Mouse (Mus musculus): ENCODE measurements around the gene Olfr721-ps1.

The Olfr721-ps1 gene

DNA sequence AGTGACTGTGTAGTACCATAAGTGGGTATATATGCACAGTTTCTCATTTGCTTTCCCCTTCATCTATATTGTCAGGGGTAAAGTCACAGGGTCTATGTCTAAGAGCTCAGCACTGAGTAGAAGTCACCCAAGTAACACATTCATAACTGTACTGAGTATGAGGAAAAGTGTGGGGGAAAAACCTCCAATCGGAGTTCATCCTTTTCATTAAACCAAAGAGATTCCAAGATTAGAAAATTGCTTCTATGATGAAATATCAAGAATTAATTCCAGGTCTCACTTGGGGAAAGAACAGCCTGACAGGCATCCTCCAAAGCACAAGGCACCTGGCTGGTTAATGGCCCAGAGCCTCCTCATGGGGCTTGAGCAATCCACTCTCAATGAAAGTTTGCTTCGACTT is at the start of gene Olfr721-ps1:
Gene Olfr721-ps1, plus strand, starts transcription at position 301 of the 400 bp plus-strand sequence.
- no peak for DNase-seq (ENCODE audit: low spot score)

DNA sequence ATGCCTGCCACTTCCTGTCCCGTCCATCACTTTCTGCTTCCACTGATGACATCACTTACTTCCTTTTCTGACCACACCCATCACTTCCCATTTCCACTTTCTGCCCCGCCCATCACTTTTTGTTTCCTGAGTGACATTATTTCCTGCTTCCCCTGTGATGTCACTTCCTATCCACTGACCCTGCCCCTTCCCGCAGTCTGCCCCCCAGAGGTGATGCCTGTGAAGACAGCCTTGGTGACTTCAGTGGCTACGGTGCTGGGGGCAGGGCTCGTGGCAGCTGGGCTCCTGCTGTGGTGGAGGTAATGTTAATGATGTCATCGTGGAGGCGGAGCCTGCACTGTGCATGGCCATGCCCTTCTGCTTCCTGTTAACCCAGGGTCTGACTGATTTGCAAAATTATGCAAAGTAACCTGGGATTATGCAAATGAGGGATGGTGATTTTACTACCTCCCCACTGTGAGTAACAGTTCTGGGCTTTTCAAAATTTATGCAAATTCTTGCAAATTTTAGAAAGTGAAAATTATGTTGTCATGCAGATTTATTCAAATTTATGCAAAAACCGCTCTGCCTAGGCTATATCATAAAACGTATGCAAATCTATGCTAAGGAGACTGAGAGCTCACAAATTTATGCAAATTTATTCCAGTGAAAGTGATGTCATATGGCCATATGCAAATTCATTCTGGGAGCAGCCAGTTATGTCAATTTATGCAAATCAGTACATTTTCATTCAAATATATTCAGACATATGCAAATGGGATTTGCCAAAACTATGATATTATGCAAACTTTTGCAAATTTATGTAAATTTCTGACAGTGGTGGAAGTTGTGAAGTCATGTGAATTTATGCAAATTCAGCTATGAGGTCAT is 49.1 kb upstream of the Olfr721-ps1 start:
- DNase-seq (ENCODE audit: low spot score), result no peak

DNA sequence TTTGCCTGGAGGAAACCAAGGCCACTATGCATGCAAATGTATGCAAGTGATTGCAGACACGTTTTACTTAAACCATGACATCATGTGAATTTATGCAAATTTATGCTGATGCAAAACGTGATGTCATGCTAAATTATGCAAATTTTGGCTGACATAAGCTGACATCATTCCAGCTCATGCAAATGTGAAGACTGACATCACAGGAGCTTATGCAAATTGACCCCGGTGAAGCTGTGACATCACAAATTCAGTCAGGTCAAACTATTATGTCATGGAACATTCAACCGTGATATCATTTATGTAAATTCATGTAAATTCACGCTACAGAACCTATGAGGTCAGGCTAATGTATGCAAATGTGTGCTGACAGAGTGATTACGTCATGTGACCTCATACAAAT is 48.5 kb upstream of the Olfr721-ps1 start:
- no peak for DNase-seq (ENCODE audit: low spot score)

DNA sequence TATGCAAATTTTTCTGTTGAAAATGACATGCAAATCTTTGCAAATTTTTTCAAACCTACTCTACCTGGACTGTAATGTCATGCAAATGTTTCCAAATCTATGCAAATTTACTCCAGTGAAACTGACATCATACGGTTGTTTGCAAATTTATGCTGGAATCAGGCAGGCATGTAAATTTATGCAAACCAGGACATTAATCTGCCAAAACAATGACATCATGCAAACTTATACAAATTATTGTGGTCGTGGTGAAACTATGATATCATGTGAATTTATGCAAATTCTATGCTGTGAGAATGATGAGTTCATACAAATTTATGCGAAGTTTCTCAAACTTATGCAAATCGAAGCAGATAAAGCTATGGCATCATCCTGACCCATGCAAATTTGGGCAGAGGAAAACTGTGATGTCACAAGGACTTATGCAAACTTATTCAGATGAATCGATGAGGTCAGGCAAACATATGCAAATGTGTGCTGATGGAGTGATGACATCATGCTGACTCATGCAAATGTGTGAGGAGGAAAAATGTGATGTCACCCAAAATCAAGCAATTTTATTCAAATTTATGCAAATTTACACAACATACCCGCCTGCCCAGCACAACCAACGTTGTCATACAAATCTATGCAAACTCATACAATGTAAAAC is 47.9 kb upstream of the Olfr721-ps1 start:
- DNase-seq (ENCODE audit: low spot score), result no peak

DNA sequence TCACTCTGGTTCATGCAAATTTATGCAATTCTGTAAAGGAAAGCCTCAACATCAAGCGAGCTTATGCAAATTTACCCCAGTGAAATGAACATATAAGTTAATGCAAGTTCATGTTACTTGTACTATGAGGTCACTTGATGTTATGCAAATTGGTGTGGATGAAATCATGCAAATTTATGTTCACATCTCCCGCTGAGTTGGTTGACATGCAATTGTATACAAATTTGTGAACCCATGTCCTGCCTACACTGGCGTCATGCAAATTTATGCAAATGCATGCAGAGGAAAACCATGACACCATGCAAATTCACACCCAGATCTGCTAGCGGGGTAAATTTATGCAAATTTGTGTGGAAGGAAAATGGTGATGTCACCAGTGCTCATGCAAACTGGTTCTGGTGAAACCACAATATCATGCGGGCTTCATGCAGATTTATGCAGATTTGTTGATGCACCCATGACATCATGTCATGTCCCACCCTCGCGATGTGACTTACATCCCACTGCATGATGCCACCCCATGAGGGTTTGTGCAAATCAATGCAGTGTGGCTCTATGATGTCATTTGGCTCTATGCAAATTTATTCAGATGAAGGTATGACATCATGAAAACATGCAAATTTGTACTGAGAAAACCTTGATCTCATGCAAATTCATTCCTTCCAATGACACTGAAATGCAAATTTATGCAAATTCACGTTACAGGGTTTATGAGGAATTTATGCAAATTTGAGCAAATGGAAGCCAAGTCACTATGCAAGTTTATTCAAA is 47.2 kb upstream of the Olfr721-ps1 start:
- DNase-seq (ENCODE audit: low spot score), result no peak

DNA sequence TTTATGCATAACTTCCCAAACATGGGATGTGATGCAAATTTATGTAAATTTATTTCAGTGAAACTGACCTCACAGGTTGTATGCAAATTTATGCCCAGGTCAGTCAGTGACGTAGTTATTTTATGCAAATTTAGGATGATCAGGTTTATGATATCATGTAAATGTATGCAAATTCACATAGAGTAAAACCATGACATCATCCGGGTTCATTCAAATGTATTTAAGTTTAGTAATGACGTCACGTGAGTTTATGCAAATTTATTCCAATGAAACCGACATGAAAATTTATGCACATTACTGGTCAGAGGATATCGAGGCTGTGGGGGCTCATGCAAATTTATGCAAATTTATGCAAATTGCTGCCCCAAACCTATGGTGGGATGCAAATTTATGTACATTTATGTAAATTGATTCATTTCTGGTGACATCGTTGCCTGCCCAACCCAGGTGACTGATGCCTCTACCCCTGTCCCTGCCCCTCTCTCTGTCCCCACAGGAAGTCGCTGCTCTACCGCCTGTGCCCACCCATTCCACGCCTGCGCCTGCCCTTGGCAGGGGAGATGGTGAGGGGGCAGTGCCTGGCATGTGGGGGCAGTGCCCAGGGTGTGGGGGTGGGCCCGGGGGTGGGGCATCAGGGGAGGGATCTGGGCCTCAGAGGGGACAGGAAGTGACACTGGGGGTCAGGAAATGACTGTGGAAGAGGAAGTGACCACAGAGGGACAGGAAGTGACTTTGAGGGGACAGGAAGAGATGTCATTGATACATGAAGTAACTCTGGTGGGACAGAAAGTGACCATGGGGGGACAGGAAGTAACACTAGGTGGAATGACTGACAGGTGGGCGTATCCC is 46.4 kb upstream of the Olfr721-ps1 start:
- no peak for DNase-seq (ENCODE audit: low spot score)

DNA sequence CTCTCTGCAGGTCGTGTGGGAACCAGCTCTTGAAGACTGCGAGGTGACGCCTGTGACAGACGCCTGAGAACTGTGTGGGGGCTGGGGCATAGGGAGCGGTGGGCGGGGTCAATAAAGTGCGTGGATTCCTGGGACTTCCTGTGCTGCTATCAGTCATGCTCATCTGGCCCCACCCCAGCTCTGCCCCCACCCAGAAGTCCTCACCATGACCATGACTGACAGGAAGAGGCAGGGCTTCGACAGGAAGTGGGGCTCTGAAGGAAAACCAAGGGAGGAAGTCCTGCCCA is 45.8 kb upstream of the Olfr721-ps1 start:
- DNase-seq (ENCODE audit: low spot score), result no peak

DNA sequence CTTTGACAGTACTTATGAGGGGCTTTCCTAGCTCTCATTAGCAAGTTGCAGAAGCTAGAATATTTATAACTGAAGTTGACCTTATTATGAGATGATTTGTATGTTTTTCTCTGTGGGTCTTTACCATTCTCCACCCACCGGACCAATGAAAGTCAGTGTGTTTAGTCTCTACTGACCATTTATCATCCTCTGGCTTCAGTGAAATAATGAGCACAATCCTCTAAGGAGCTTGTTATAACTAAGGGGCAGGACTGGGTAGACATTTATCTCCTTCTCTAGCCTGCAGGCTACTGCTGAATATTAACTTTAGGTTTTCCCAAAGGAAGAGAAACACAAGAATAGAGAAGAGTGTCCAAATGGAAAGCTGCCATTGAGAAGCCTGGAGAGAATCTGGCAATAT is 5.6 kb upstream of the Olfr721-ps1 start:
- no peak for DNase-seq (ENCODE audit: low spot score)

DNA sequence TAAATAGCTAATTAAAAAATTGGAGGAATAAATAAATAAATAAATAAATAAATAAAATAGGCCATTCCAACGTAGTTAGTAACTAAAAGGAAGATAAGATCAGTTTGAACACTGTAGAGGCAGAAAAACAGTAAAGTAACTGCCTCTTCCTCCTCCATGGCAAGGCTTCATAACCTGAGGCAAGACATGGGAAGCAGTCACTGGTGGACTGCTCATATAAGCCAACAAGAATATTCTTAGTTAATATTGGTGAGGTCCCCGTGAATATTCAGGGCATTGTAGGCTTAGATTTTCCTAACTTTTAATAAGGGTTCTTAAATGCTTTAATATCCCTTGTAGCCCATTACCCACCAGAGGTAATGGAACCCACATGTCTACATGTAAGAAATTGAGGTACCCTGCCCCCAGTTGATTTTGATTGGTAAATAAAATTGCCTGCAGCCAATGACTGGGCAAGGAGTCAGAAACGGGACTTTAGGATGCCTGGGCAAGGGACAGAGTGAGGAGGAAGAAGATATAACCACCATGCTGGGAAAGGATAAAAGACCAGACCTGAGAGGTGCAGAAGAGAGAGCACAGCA is 35.1 kb downstream of the Olfr721-ps1 start:
- no peak for DNase-seq (ENCODE audit: low spot score)

Measured in layer of hippocampus, adult 11-12 months (tissue).